Mouse (Mus musculus): ENCODE data around the gene Pmfbp1.

DNA sequence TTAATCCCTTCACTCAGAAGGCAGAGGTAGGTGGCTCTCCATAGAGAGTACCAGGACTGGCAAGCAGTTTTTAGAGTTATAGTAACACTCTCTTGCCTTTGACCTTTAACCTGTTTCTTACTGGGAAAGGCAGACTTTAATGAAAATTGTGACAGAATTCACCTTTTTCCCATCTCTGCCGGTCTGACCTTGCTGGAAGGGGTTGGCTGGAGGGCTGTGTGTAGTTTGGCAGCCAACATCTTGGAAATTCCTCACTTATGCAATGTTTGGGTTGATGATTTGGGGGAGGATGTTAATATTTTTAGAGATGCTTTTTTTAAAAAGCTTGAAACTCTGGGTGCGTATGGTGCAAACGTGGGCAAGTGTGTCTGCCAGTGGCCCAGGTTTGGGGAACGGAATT lies 90.5 kb downstream of the Pmfbp1 start:
- no peak for TF ChIP-seq CTCF (IDR thresholded peaks at IDR 0.05; ENCODE audit: borderline replicate concordance, control insufficient read depth, extremely low read depth, insufficient read depth, low read length, poor library complexity)
- no peak for TF ChIP-seq POLR2A (IDR thresholded peaks at IDR 0.05; ENCODE audit: control insufficient read depth, extremely low read depth, insufficient read depth, low read length, poor library complexity)

Measured in thymus, adult 2 months (tissue).